Mouse (Mus musculus): ENCODE data around the gene Ilk. TPM values are rescaled to one million over a fixed set of nuclear protein-coding genes. Genes with fewer than 3 reads are reported as not detected.

The Ilk gene
- polyA plus RNA-seq (2012; rRNA removed), result 175 and 199 TPM in 2 replicates

GRCm38 (mm10) chr7:105736264-105736901 is at the start of gene Ilk:
Ilk (plus strand) TSS chr7:105736592.
- DNase-seq (ENCODE audit: low read depth), result peak; percentile 96
- TF ChIP-seq CTCF (IDR thresholded peaks at IDR 0.05; ENCODE audit: borderline replicate concordance, extremely low read depth, insufficient read depth, insufficient read length), result no peak
- peak; percentile 52; the same call in 1 of the 2 replicates for TF ChIP-seq POLR2A (IDR thresholded peaks at IDR 0.05; ENCODE audit: borderline replicate concordance, extremely low read depth, insufficient read depth, insufficient read length, poor library complexity, severe bottlenecking)

DNA sequence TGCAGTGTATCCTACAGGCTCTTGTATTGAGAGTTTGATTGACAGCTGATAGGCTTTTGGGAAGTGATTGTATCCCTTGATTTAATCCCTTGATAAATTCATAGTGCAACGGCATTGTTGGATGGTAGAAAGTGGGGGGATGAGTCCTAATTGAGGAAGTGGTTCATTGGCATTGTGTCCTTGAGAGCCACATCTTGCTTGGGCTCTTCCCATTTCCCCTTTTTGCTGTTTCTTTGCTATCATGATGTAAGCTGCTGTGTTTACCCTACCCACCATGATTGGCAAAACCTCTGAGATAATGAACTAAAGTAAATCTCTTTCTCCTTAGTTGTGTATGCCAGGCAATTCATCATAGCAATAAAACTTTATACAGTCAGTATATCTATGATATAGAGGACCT is 45.5 kb upstream of the Ilk start:
- TF ChIP-seq POLR2A (IDR thresholded peaks at IDR 0.05; ENCODE audit: borderline replicate concordance, extremely low read depth, insufficient read depth, insufficient read length, poor library complexity, severe bottlenecking) (no peak), CTCF (IDR thresholded peaks at IDR 0.05; ENCODE audit: borderline replicate concordance, extremely low read depth, insufficient read depth, insufficient read length) (no peak)
- no peak for DNase-seq (ENCODE audit: low read depth)

GRCm38 (mm10) chr7:105703184-105703583 is 33.2 kb upstream of the Ilk start:
- TF ChIP-seq CTCF (IDR thresholded peaks at IDR 0.05; ENCODE audit: borderline replicate concordance, extremely low read depth, insufficient read depth, insufficient read length) (no peak), POLR2A (IDR thresholded peaks at IDR 0.05; ENCODE audit: borderline replicate concordance, extremely low read depth, insufficient read depth, insufficient read length, poor library complexity, severe bottlenecking) (no peak)
- no peak for DNase-seq (ENCODE audit: low read depth)

GRCm38 (mm10) chr7:105703816-105704215 is 32.6 kb upstream of the Ilk start:
- DNase-seq (ENCODE audit: low read depth), result no peak
- TF ChIP-seq POLR2A (IDR thresholded peaks at IDR 0.05; ENCODE audit: borderline replicate concordance, extremely low read depth, insufficient read depth, insufficient read length, poor library complexity, severe bottlenecking) (no peak), CTCF (IDR thresholded peaks at IDR 0.05; ENCODE audit: borderline replicate concordance, extremely low read depth, insufficient read depth, insufficient read length) (no peak)

DNA sequence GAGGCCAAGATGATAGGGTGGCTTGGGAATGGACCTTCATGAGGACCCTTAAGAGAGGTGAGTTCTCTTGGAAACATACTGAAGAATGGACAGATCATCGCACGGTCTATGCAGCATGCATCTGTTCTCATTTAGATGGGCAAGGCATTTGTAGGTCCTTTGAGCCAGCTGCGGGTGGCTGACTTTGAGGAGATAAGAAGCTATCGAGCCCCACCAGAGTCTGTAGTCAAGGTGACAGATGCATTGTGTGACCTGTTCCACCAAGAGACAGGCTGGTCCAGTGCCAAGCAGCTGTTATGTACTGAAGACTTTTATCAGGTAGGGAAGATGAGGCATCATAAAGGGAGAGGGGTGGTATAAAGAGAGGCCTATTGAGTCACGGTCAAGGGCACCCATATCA is 27.7 kb upstream of the Ilk start:
- no peak for TF ChIP-seq CTCF (IDR thresholded peaks at IDR 0.05; ENCODE audit: borderline replicate concordance, extremely low read depth, insufficient read depth, insufficient read length)
- TF ChIP-seq POLR2A (IDR thresholded peaks at IDR 0.05; ENCODE audit: borderline replicate concordance, extremely low read depth, insufficient read depth, insufficient read length, poor library complexity, severe bottlenecking), result no peak
- no peak for DNase-seq (ENCODE audit: low read depth)

GRCm38 (mm10) chr7:105715366-105715765 is 21.0 kb upstream of the Ilk start:
- no peak for DNase-seq (ENCODE audit: low read depth)
- TF ChIP-seq POLR2A (IDR thresholded peaks at IDR 0.05; ENCODE audit: borderline replicate concordance, extremely low read depth, insufficient read depth, insufficient read length, poor library complexity, severe bottlenecking), result no peak
- TF ChIP-seq CTCF (IDR thresholded peaks at IDR 0.05; ENCODE audit: borderline replicate concordance, extremely low read depth, insufficient read depth, insufficient read length), result no peak

DNA sequence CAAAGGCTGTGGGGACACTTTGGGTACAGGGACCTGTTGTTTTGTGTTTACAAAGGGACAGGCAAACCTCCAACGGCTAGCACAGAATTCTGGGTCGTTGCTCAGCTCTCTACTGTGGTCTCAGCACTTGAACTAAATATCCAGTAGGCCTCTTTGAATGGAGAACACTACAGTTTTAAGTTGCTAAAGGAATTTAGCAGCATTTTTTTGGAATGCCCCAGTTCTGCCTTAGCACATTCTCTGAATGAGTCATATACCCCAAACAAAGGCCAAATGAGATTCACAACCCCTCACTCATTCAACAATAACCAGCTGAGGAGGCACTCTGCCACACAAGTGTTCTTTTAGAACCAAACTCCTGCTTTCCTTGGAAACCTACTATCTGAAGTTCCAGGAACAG is 14.5 kb upstream of the Ilk start:
- no peak for TF ChIP-seq POLR2A (IDR thresholded peaks at IDR 0.05; ENCODE audit: borderline replicate concordance, extremely low read depth, insufficient read depth, insufficient read length, poor library complexity, severe bottlenecking)
- TF ChIP-seq CTCF (IDR thresholded peaks at IDR 0.05; ENCODE audit: borderline replicate concordance, extremely low read depth, insufficient read depth, insufficient read length), result no peak
- DNase-seq (ENCODE audit: low read depth), result no peak

DNA sequence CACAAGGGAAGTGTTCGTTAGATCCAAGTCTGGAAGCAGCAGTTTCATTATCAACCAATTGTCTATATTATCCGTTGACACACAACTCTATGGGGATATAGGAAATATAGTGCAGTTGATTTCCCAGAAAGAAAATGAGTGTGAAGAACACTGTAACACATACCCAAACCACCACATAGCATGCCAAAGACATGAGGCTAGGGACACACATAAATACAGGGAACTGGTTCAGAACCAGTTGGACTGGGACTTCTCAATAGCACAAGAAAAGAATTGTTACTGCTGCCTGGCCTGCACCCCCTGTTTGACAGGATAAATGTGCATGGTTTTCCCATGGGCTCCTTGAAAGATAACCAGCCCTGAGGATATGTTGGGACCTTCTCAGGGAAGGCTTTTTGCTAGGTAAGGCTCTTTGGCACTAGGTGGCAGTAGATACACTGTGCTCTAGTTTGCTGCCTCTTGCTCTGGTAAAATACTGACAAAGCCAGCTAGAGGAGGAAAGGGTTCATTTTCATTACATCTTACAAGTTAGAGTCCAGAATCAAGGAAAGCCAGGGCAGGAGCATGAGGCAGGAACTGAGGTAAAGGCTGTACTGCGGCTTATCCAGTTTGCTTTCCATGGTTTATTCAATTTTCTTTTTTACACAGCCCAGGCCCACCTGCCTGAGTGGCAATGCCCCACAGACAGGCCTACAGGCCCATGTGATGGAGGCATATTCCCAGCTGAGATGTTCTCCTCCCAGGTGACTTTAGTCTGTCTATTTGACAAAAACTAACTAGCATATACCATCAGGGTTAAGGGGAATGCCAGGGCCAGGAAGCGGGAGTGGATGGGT is 10.0 kb upstream of the Ilk start:
- peak; percentile 90 for DNase-seq (ENCODE audit: low read depth)

DNA sequence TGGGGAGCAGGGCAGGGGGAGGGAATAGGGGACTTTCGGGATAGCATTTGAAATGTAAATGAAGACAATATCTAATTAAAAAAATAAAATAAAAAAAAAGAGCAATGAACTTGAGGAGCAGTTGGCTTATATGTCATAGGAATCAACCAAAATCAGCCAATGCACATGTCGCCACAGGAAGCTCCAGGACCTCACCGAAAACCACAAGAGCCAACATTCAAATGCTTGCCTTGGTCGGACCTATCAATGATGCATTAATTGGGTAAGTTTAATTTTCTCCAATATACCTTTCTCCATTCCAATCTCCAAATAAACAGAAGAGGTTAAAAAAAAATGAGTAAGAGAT is 9.4 kb upstream of the Ilk start:
- no peak for DNase-seq (ENCODE audit: low read depth)
- TF ChIP-seq POLR2A (IDR thresholded peaks at IDR 0.05; ENCODE audit: borderline replicate concordance, extremely low read depth, insufficient read depth, insufficient read length, poor library complexity, severe bottlenecking) (no peak), CTCF (IDR thresholded peaks at IDR 0.05; ENCODE audit: borderline replicate concordance, extremely low read depth, insufficient read depth, insufficient read length) (no peak)

More for the DNA sequence above, 10.0 kb upstream of the Ilk start:
- TF ChIP-seq CTCF (IDR thresholded peaks at IDR 0.05; ENCODE audit: borderline replicate concordance, extremely low read depth, insufficient read depth, insufficient read length) (peak; percentile 80; the same call in 1 of the 2 replicates), POLR2A (IDR thresholded peaks at IDR 0.05; ENCODE audit: borderline replicate concordance, extremely low read depth, insufficient read depth, insufficient read length, poor library complexity, severe bottlenecking) (no peak)

- no peak for TF ChIP-seq CTCF (IDR thresholded peaks at IDR 0.05; ENCODE audit: borderline replicate concordance, extremely low read depth, insufficient read depth, insufficient read length)
- no peak for TF ChIP-seq POLR2A (IDR thresholded peaks at IDR 0.05; ENCODE audit: borderline replicate concordance, extremely low read depth, insufficient read depth, insufficient read length, poor library complexity, severe bottlenecking)
- peak; percentile 82 for DNase-seq (ENCODE audit: low read depth)
Observed at GRCm38 (mm10) chr7:105728701-105729428, 7.5 kb upstream of the Ilk start.

DNA sequence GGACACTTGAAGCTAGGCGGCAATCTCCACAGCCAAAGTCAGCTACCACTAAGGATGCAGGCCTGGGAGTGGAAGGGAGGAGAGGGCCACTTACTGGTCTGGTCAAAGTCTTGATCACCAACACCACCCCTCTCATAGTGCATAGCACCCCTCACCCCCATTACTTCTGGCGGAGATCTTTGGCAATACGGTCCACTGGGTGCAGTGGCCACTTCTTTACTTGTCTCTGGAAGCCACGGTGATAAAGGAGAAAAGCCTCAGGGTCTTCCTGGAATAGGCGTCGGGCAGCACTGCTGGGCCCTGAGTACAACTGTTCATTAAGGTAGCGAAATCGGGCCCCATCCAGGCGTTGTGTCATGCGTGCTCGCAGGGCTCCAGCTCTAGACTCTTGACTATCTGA is 2.6 kb upstream of the Ilk start:
- no peak for TF ChIP-seq POLR2A (IDR thresholded peaks at IDR 0.05; ENCODE audit: borderline replicate concordance, extremely low read depth, insufficient read depth, insufficient read length, poor library complexity, severe bottlenecking)
- no peak for TF ChIP-seq CTCF (IDR thresholded peaks at IDR 0.05; ENCODE audit: borderline replicate concordance, extremely low read depth, insufficient read depth, insufficient read length)

More for the DNA sequence above, 2.6 kb upstream of the Ilk start:
- DNase-seq (ENCODE audit: low read depth), result no peak
